Mouse (Mus musculus) forebrain, embryonic 13.5 days (tissue): ENCODE data around the gene Dnm2. TPM values are rescaled to one million over a fixed set of nuclear protein-coding genes. Genes with fewer than 3 reads are reported as not detected.
A peak's percentile ranks its signal among the peaks of the same experiment; 100 is the strongest.
"Not testable (repeated sequence)": the region's sequence is repeated elsewhere in the genome, so short reads cannot be mapped to it uniquely, and the experiment has no call there.

Experiments used
- ATAC-seq: fragments of 200-750 bp; cut with Nextera tagmentation; 2 replicates; pipeline ENCODE4 v1.8.0; 2017
- H3K27ac ChIP-seq: fragments of 300-500 bp; sonication (generic); 2 replicates; pipeline ENCODE4 v1.5.1; 2015; ENCODE audit warnings: inconsistent platforms, mild to moderate bottlenecking, moderate library complexity
- H3K27me3 ChIP-seq: fragments of 300-500 bp; sonication (generic); 2 replicates; pipeline ENCODE4 v1.6.1; 2015; ENCODE audit warnings: mild to moderate bottlenecking, inconsistent platforms
- H3K36me3 ChIP-seq: fragments of 300-500 bp; sonication (generic); 2 replicates; pipeline ENCODE4 v1.6.1; 2015; ENCODE audit warnings: mild to moderate bottlenecking, inconsistent platforms; ENCODE audit not compliant: poor library complexity, severe bottlenecking
- H3K4me1 ChIP-seq: fragments of 300-500 bp; sonication (generic); 2 replicates; pipeline ENCODE4 v1.6.1; 2015; ENCODE audit warnings: inconsistent platforms
- H3K4me2 ChIP-seq: fragments of 300-500 bp; sonication (generic); 2 replicates; pipeline ENCODE4 v1.6.1; 2015; ENCODE audit warnings: inconsistent platforms, mild to moderate bottlenecking, moderate library complexity
- H3K4me3 ChIP-seq: fragments of 300-500 bp; sonication (generic); 2 replicates; pipeline ENCODE4 v1.5.1; 2015; ENCODE audit warnings: mild to moderate bottlenecking, inconsistent platforms
- H3K9ac ChIP-seq: fragments of 300-500 bp; sonication (generic); 2 replicates; pipeline ENCODE4 v1.6.1; 2015; ENCODE audit warnings: mild to moderate bottlenecking, inconsistent platforms
- H3K9me3 ChIP-seq: fragments of 300-500 bp; sonication (generic); replicated peaks from 2 replicates; pipeline ENCODE4 v1.6.1; 2016; ENCODE audit warnings: inconsistent platforms
- WGBS: fragments of 180-500 bp; shearing (Covaris S2); methylation state at CpG from one replicate; pipeline ENCODE4 v1.1.7; 2015; 5-methylcytosine and 5-hydroxymethylcytosine counted together
- polyA plus RNA-seq: library from polyadenylated mRNA; unstranded; fragments of >200 nt; fragmentation: Nextera tagmentation; extraction: Ambion mirVana; gene quantifications from 2 replicates; pipeline ENCODE4 v1.2.1, GENCODE M21; 2015

Dnm2 gene
- polyA plus RNA-seq, 1 experiment from 2014 or later, result 72.4 TPM

DNA sequence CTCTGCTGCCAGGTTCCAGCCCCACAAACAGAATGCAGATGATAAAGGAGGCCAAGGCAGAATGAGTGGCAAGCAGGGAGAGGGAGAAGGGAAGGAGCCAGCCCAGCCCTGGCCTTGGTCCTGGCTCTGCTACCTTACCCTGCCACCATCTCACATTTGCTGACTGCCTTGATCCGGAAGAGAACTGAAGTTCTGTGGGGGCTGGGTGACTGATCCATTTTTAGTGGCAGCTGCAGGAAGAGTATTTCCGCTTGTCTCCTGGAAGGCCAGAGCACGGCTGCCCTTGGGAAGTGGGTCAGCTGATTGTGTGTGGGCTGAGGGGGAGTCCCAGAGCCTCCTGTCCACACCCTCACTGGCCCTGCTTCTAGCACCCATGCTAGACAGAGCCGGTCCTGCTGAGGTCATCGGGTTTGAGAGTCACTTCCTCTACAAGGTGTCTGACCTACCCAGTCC lies 38.5 kb downstream of the Dnm2 start:
- peaks cover 46% of the 10 kb centered on the region for H3K36me3 ChIP-seq
- H3K9ac ChIP-seq, result no peak overlapping the region
- no peaks in the 10 kb centered on the region for H3K4me1 ChIP-seq
- H3K4me3 ChIP-seq, result no peak overlapping the region
- H3K4me2 ChIP-seq, result no peak overlapping the region
- 0 out of 2 replicates have a peak overlapping the region, but pooled peaks have one; percentile 16 for H3K27ac ChIP-seq
- ATAC-seq, result no peak
- no peaks in the 10 kb centered on the region for H3K27me3 ChIP-seq
- H3K9me3 ChIP-seq, result no peaks in the 10 kb centered on the region
- 85% methylated on average over 5 of the region's 5 CpGs for WGBS

DNA sequence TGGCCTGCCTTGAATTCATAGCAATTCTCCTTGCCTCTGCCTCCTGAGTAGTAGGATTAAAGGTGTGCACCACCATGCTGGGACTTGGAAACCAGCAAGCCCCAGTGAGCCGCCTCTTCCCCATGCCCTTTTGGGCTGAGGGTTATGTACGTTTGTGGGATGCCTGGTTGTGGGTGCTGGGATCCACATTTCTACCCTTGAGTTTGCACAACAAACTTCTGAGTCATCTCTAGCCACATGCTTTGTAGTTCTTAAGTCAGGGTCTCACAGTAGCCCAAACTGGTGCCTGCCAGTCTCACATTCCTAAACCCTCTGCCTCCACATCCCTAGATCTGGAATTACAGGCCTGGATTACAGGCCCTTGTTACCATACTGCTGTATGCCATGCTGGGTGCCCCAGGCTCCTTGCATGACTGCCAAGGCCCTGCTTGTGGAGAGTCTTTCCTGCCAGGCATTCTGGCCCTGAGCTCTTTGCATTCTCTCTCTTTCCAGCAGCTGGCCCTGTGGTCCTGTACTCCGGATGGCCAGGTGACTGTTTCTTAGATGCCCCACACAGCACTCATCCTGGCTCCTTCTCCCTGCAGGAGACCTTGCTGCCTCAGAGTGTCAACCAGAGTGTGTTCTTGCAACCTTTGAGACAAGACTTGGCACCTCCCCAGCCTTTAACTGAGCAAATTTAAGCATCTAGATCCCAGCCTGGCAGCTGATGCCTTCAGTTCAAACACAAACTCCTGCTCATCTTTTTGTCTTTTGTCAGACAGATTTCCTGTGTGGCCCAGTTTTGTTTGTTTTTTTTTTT lies 39.3 kb downstream of the Dnm2 start:
- ATAC-seq, result no peak
- H3K4me3 ChIP-seq, result no peak overlapping the region
- no peak overlapping the region for H3K27ac ChIP-seq
- no peaks in the 10 kb centered on the region for H3K27me3 ChIP-seq
- WGBS, result 87% methylated on average over 3 of the region's 3 CpGs
- no peaks in the 10 kb centered on the region for H3K9me3 ChIP-seq
- H3K4me2 ChIP-seq, result no peak overlapping the region
- H3K4me1 ChIP-seq, result no peaks in the 10 kb centered on the region
- no peak overlapping the region for H3K9ac ChIP-seq
- peaks cover 49% of the 10 kb centered on the region for H3K36me3 ChIP-seq

DNA sequence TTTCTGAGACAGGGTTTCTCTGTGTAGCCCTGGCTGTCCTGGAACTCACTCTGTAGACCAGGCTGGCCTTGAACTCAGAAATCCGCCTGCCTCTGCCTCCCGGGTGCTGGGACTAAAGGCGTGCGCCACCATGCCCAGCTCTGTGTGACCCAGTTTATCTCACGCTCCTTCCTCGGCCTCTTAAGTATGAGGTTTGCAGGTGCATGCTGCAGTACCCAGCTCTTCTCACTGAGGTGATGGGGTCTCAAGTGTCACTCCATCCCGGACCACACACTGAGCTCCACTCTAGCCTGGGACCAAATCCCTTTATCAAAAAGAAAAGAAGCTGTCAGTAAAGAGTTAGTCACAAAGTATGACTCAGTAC lies 39.8 kb downstream of the Dnm2 start:
- peaks cover 50% of the 10 kb centered on the region for H3K36me3 ChIP-seq
- ATAC-seq, H3K9me3 ChIP-seq, H3K4me1 ChIP-seq, H3K27me3 ChIP-seq, H3K27ac ChIP-seq, H3K4me3 ChIP-seq, H3K9ac ChIP-seq, H3K4me2 ChIP-seq: not testable (repeated sequence)
- 93% methylated on average over 7 of the region's 7 CpGs for WGBS

DNA sequence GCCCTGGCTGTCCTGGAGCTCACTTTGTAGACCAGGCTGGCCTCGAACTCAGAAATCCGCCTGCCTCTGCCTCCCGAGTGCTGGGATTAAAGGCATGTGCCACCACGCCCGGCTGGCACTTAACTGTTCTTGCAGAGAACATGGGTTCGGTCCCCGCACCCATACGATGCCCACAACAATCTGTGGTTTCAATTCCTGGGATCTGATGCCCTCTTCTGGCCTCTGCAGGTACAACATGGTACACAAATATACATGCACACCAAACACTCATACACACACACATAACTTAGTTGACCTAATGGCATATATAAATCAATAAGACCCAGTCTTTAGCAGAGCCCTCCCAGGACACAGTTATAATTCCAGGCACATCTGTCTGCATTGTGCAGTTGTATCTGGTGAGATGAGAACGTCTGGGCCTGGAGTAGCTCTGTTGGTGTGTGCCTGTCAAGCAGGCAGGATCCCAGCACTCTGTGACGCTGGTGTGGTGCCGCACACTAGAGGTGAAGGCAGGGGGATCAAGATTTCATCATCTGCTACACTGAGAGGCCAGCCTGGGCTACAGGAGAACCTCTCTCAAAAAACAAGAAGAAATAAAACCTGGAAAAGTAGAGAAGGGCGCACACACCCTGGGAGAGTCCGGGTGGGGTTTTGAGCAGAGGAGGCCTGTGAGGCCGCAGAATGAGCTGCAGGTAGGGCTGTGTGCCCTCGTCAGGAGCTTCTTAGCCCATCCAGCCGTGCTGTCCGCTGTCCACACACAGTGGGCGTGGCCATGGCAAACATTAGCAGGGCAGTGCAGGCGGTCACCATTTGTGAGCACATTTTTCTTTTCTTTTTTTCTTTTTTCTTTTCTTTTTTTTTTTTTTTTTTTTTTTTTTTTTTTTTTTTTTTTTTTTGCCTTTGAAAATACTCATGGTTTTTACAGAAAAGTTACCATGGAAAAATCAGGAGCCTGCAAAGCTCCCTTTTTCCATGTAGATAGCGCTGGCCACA lies 44.6 kb downstream of the Dnm2 start:
- 88% methylated on average over 20 of the region's 20 CpGs for WGBS
- H3K27ac ChIP-seq, result no peak overlapping the region
- H3K36me3 ChIP-seq, result peaks cover 88% of the 10 kb centered on the region

DNA sequence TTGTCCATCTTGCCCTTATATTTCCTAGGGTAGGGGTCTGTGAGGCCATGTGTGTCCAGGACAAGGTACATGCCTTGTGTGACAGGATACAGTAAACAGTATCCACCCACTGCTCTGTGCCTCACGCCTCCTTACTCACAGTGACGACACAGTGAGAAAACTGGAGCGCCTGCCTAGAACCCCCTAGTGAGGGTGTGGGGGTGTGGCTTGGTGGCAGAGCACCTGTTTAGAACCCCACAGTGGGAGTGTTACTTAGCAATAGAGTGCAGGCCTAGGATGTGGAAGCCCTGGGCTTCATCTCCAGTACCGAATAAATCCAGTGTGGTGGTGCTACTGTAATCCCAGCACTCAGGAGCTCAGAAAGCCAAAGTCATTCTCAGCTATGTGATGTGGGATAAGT lies 48.2 kb downstream of the Dnm2 start:
- H3K4me1 ChIP-seq, result no peaks in the 10 kb centered on the region
- H3K27ac ChIP-seq, result no peak overlapping the region
- no peak overlapping the region for H3K4me2 ChIP-seq
- H3K9ac ChIP-seq, result no peak overlapping the region
- peaks cover 5% of the 10 kb centered on the region; the same call in 1 of the 2 replicates for H3K9me3 ChIP-seq
- peaks cover 92% of the 10 kb centered on the region for H3K36me3 ChIP-seq
- WGBS, result 90% methylated on average over 4 of the region's 4 CpGs
- ATAC-seq, result no peak
- H3K4me3 ChIP-seq, result no peak overlapping the region
- H3K27me3 ChIP-seq, result no peaks in the 10 kb centered on the region

More for the DNA sequence above, 44.6 kb downstream of the Dnm2 start:
- Histone ChIP-seq H3K4me3 (no peak overlapping the region), H3K4me2 (no peak overlapping the region), H3K27me3 (no peaks in the 10 kb centered on the region), H3K9ac (no peak overlapping the region), H3K9me3 (no peaks in the 10 kb centered on the region), H3K4me1 (no peaks in the 10 kb centered on the region)
- ATAC-seq, result no peak

DNA sequence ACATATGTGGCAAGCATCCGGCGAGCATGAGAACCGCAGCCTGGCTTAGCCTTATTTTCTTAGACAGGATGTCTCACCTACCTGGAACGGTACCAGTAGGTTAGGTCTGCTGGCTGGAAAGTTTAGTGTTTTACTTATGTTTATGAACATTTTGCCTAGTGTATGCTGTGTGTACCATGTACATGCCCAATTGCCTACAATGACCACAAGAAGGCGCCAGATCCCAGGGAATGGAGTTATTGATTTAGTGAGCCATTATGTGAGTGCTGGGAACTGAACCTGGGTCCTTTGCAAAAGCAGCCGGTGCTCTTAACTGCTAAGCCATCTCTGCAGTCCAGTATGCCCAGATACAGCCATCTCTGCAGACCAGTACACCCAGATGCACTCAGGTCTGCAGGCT lies 53.0 kb downstream of the Dnm2 start:
- H3K4me1 ChIP-seq, result no peaks in the 10 kb centered on the region
- H3K27me3 ChIP-seq, result no peaks in the 10 kb centered on the region
- H3K36me3 ChIP-seq, result peaks cover 98% of the 10 kb centered on the region
- 98% methylated on average over 6 of the region's 6 CpGs for WGBS
- no peak overlapping the region for H3K4me3 ChIP-seq
- H3K9ac ChIP-seq, result no peak overlapping the region
- peaks cover 11% of the 10 kb centered on the region; the same call in 1 of the 2 replicates for H3K9me3 ChIP-seq
- ATAC-seq, result no peak
- H3K27ac ChIP-seq, result no peak overlapping the region
- H3K4me2 ChIP-seq, result no peak overlapping the region

DNA sequence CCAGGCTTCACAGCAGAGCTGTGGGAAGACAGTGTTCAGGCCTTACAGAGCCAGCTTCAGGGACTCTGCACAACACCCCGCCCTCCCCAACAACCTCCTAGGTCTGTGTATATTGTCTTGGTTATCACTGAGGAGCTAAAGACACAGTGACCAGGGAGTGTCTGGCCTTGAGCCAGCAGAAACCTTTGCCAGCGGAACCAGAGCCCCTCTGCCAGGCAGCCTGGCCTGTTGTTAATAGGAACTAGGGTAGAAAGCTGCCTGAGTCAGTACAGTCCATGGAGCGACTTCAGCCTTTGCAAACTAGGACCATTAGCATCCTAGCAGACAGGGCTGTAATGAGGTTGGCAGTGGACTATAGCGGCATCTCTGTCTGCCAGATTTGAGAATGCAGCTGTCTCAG lies 59.4 kb downstream of the Dnm2 start:
- H3K36me3 ChIP-seq, result peaks cover 88% of the 10 kb centered on the region
- no peak overlapping the region for H3K4me3 ChIP-seq
- H3K4me2 ChIP-seq, result no peak overlapping the region
- H3K9ac ChIP-seq, result no peak overlapping the region
- 86% methylated on average over 4 of the region's 4 CpGs for WGBS
- H3K4me1 ChIP-seq, result no peaks in the 10 kb centered on the region
- H3K9me3 ChIP-seq, result no peaks in the 10 kb centered on the region
- ATAC-seq, result no peak
- H3K27me3 ChIP-seq, result no peaks in the 10 kb centered on the region
- no peak overlapping the region for H3K27ac ChIP-seq

DNA sequence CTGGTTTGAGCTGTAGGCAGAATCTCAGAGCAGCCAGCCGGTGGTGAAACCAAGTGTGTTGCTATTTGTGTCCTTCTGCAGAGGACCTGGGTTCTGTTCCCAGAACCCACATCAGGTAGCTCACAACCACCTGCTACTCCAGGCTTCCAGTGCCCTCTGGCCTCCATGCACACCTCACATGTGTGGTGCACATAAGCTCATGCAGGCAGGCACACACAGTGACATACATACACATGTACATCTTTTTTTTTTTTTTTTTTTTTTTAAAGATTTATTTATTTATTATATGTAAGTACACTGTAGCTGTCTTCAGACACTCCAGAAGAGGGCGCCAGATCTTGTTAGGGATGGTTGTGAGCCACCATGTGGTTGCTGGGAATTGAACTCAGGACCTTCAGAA lies 63.5 kb downstream of the Dnm2 start:
- H3K4me2 ChIP-seq, H3K9ac ChIP-seq, H3K27ac ChIP-seq, H3K4me3 ChIP-seq, ATAC-seq, H3K4me1 ChIP-seq, H3K27me3 ChIP-seq, H3K9me3 ChIP-seq: not testable (repeated sequence)
- WGBS, result 90% methylated on average over 1 of the region's 2 CpGs
- peaks cover 74% of the 10 kb centered on the region for H3K36me3 ChIP-seq

DNA sequence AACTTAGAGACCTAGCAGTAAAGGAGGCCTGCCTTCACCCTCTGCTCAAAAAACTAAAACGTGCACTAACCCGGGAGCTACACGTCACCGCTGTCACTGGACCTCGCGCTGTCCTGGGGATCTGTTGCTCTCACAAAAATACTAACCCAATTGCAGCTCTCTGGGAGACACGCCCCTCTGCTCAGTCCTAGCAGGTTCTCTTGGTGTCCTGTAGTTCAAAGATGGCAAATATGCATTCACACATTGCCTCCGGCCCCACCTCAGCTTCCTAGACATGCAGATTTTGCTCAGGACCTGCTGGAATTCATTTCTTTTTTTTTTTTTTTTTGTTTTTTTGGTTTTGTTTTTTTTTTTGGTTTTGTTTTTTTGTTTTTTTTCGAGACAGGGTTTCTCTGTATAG lies 66.0 kb downstream of the Dnm2 start:
- H3K9me3 ChIP-seq, result no peaks in the 10 kb centered on the region
- H3K9ac ChIP-seq, result no peak overlapping the region
- H3K27me3 ChIP-seq, result no peaks in the 10 kb centered on the region
- no peak overlapping the region for H3K27ac ChIP-seq
- H3K4me2 ChIP-seq, result no peak overlapping the region
- peaks cover 68% of the 10 kb centered on the region for H3K36me3 ChIP-seq
- WGBS, result 91% methylated on average over 9 of the region's 9 CpGs
- H3K4me3 ChIP-seq, result no peak overlapping the region
- no peaks in the 10 kb centered on the region for H3K4me1 ChIP-seq
- no peak for ATAC-seq

DNA sequence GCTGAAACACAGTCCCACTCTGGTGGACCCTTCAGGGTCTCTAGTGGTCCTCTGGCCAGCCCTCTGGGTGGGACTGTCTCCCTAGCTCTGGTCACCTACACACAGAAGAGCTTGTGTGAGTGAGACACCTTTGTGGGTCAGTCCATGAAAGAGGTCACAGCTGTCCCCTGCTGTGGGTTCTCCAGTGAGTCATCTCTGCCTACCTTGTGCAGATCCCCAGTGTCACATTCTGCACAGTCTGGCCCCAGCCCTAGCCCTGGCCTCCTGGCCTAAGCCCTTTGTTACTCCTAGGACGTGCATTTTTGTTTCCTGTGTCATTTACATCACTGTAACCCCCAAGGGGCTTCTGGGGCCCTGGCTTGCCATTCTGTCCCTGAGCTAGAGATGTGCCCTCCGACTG lies 69.2 kb downstream of the Dnm2 start:
- H3K4me3 ChIP-seq, result no peak overlapping the region
- H3K36me3 ChIP-seq, result peaks cover 56% of the 10 kb centered on the region
- no peak overlapping the region for H3K27ac ChIP-seq
- WGBS, result 60% methylated on average over 2 of the region's 2 CpGs
- H3K9me3 ChIP-seq, result no peaks in the 10 kb centered on the region
- no peak for ATAC-seq
- no peaks in the 10 kb centered on the region for H3K27me3 ChIP-seq
- no peaks in the 10 kb centered on the region for H3K4me1 ChIP-seq
- no peak overlapping the region for H3K4me2 ChIP-seq
- H3K9ac ChIP-seq, result no peak overlapping the region

DNA sequence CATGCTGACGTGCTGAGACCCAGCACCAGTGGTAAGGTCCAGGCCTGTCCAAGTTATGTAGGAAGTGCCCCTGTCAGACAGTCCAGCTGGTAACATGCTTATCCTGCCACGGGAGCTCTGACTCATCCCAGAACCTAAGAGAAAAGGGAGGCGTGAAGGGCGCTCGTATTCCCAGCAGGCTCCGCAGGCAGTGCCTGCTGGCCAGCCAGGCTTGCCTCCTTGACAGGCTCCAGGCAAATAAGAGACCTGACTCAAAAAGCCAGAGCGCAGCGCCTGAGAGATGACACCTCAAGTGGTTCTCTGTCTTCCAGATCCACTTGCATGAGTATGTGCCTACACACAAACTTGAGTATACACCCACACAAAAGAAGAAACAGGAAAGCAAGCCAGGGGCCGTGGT lies 70.0 kb downstream of the Dnm2 start:
- Histone ChIP-seq H3K9ac (no peak overlapping the region), H3K36me3 (peaks cover 56% of the 10 kb centered on the region), H3K9me3 (no peaks in the 10 kb centered on the region), H3K4me1 (no peaks in the 10 kb centered on the region), H3K27me3 (no peaks in the 10 kb centered on the region), H3K27ac (no peak overlapping the region), H3K4me3 (no peak overlapping the region), H3K4me2 (no peak overlapping the region)
- no peak for ATAC-seq
- WGBS, result 92% methylated on average over 9 of the region's 9 CpGs
